In the genomic region with DNA sequence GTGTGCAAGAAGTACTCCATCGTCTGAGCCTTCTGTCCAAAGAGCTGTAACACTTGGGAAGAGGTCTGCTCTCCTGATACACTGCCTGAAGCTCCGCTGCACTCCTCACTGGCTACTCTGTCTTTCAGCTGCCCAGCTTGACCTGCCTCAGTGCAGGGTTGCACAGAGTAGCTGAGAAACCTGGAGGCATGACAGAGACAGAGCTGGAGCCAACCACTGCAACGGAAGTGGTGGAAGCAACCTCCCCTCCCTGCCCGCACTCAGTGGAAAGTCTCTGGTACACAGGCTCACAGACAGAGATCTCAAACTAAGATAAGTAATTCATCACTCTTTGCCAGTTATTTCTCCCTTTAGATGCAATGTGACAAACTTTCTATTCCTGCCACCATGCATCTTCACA, we compare ENCODE assay signal across 32 mouse cellular contexts.
A peak's percentile ranks its signal among the peaks of the same experiment; 100 is the strongest.
DNase-seq lines count a peak whose midpoint lies in the region; ATAC-seq lines count a peak whose summit lies in the region.
"Had no signal": no experiment of that assay in that cellular context is flagged by ENCODE, and none has a peak within 500 bp of the region (broad histone marks: within the 10 kb centered on the region; RNA-seq: fewer than 3 reads in every experiment).

No protein-coding gene starts in this region.

- peak; percentile 56 for DNase-seq in CD4-positive helper T cell, adult 2 months (ENCODE audit: low read depth, low spot score)
- DNase-seq in gastrocnemius, postnatal 36 days = no peak
- DNase-seq: adrenal gland, postnatal 14 days; B cell, adult 2 months; cerebellum, adult 11-12 months; cerebellum, adult 9-11 months; gastrocnemius, postnatal 14 days; heart, adult 18-20 months; kidney, adult 2 months; kidney, postnatal 36 days; lung, adult 18-20 months had no signal

- H3K27me3 ChIP-seq in midbrain, embryonic 12.5 days = no peaks in the 10 kb centered on the region
- no peaks in the 10 kb centered on the region for H3K27me3 ChIP-seq in midbrain, embryonic 16.5 days (ENCODE audit: control insufficient read depth, insufficient read depth, low read depth, low read length)
- H3K27me3 ChIP-seq: embryonic facial prominence, embryonic 15.5 days; forebrain, embryonic 13.5 days; hindbrain, embryonic 15.5 days; intestine, embryonic 15.5 days; limb, embryonic 13.5 days; liver, embryonic 12.5 days; neural tube, embryonic 13.5 days; Patski; stomach, embryonic 15.5 days had no signal

- no peaks in the 10 kb centered on the region for H3K4me1 ChIP-seq in midbrain, embryonic 12.5 days
- no peaks in the 10 kb centered on the region for H3K4me1 ChIP-seq in midbrain, embryonic 16.5 days (ENCODE audit: control insufficient read depth, insufficient read depth, low read length)
- H3K4me1 ChIP-seq: embryonic facial prominence, embryonic 10.5 days; embryonic facial prominence, embryonic 15.5 days; forebrain, embryonic 13.5 days; hindbrain, embryonic 10.5 days; hindbrain, embryonic 15.5 days; intestine, embryonic 15.5 days; limb, embryonic 13.5 days; liver, embryonic 12.5 days; midbrain, embryonic 10.5 days; neural tube, embryonic 13.5 days; stomach, embryonic 15.5 days had no signal

- no peak overlapping the region for H3K4me2 ChIP-seq in midbrain, embryonic 12.5 days (replicated peaks)
- no peak overlapping the region for H3K4me2 ChIP-seq in midbrain, embryonic 16.5 days (ENCODE audit: low read length)
- H3K4me2 ChIP-seq: embryonic facial prominence, embryonic 15.5 days; forebrain, embryonic 13.5 days; heart, embryonic 11.5 days; hindbrain, embryonic 15.5 days; intestine, embryonic 15.5 days; limb, embryonic 13.5 days; liver, embryonic 12.5 days; neural tube, embryonic 13.5 days; stomach, embryonic 15.5 days had no signal

- 0 out of 2 replicates have a peak, but pooled peaks have one; percentile 23 for ATAC-seq in midbrain, embryonic 12.5 days (ENCODE audit: low FRiP score, low read depth)
- no peak for ATAC-seq in midbrain, embryonic 16.5 days
- ATAC-seq in activated CD4-positive, CD25-positive, alpha-beta regulatory T cell, adult 4 months = peak; percentile 97
- peak; percentile 46; the same call in 1 of the 2 replicates for ATAC-seq in megakaryocyte progenitor cell, adult 5-6 weeks (replicated peaks; ENCODE audit: poor library complexity)
- ATAC-seq in erythroblast, adult 5-6 weeks (replicated peaks; ENCODE audit: low FRiP score, poor library complexity, severe bottlenecking) = no peak
- ATAC-seq: forebrain, embryonic 13.5 days; intestine, embryonic 15.5 days; liver, embryonic 12.5 days; lung, postnatal 0 days; Patski had no signal

- intact Hi-C loops in gastrocnemius, postnatal 36 days (cut with DNase I) = no loop called here

- H3K9me3 ChIP-seq in midbrain, embryonic 12.5 days = no peaks in the 10 kb centered on the region
- no peaks in the 10 kb centered on the region for H3K9me3 ChIP-seq in midbrain, embryonic 16.5 days (replicated peaks; ENCODE audit: control insufficient read depth, low read length, poor library complexity, severe bottlenecking)
- H3K9me3 ChIP-seq: embryonic facial prominence, embryonic 10.5 days; embryonic facial prominence, embryonic 15.5 days; forebrain, embryonic 13.5 days; hindbrain, embryonic 10.5 days; hindbrain, embryonic 15.5 days; intestine, embryonic 15.5 days; limb, embryonic 13.5 days; liver, embryonic 12.5 days; midbrain, embryonic 10.5 days; neural tube, embryonic 13.5 days; stomach, embryonic 15.5 days had no signal

- H3K9ac ChIP-seq in midbrain, embryonic 12.5 days (replicated peaks) = no peak overlapping the region
- H3K9ac ChIP-seq in midbrain, embryonic 16.5 days (ENCODE audit: low read depth, low read length) = no peak overlapping the region
- H3K9ac ChIP-seq: embryonic facial prominence, embryonic 15.5 days; forebrain, embryonic 13.5 days; hindbrain, embryonic 15.5 days; intestine, embryonic 15.5 days; limb, embryonic 13.5 days; liver, embryonic 12.5 days; neural tube, embryonic 13.5 days; stomach, embryonic 15.5 days had no signal

- H3K27ac ChIP-seq in midbrain, embryonic 12.5 days (replicated peaks) = no peak overlapping the region
- no peak overlapping the region for H3K27ac ChIP-seq in midbrain, embryonic 16.5 days (ENCODE audit: low read length)
- H3K27ac ChIP-seq: embryonic facial prominence, embryonic 10.5 days; embryonic facial prominence, embryonic 15.5 days; forebrain, embryonic 13.5 days; hindbrain, embryonic 10.5 days; hindbrain, embryonic 15.5 days; intestine, embryonic 15.5 days; limb, embryonic 13.5 days; liver, embryonic 12.5 days; macrophage; midbrain, embryonic 10.5 days; neural tube, embryonic 13.5 days; stomach, embryonic 15.5 days had no signal

- H3K36me3 ChIP-seq in midbrain, embryonic 12.5 days = no peaks in the 10 kb centered on the region
- no peaks in the 10 kb centered on the region for H3K36me3 ChIP-seq in midbrain, embryonic 16.5 days (ENCODE audit: control insufficient read depth, insufficient read depth, low read length)
- H3K36me3 ChIP-seq: embryonic facial prominence, embryonic 10.5 days; embryonic facial prominence, embryonic 15.5 days; hindbrain, embryonic 10.5 days; hindbrain, embryonic 15.5 days; intestine, embryonic 15.5 days; limb, embryonic 13.5 days; liver, embryonic 12.5 days; midbrain, embryonic 10.5 days; neural tube, embryonic 13.5 days; stomach, embryonic 15.5 days had no signal

- 86% methylated on average over 4 of the region's 4 CpGs for WGBS in midbrain, embryonic 12.5 days
- 84% methylated on average over 4 of the region's 4 CpGs for WGBS in midbrain, embryonic 16.5 days

- H3K4me3 ChIP-seq in midbrain, embryonic 12.5 days = no peak overlapping the region
- H3K4me3 ChIP-seq in midbrain, embryonic 16.5 days (ENCODE audit: low read depth, low read length) = no peak overlapping the region
- H3K4me3 ChIP-seq: embryonic facial prominence, embryonic 10.5 days; embryonic facial prominence, embryonic 15.5 days; forebrain, embryonic 13.5 days; hindbrain, embryonic 10.5 days; hindbrain, embryonic 15.5 days; intestine, embryonic 15.5 days; limb, embryonic 13.5 days; liver, embryonic 12.5 days; midbrain, embryonic 10.5 days; myocyte; neural tube, embryonic 13.5 days; stomach, embryonic 15.5 days had no signal

Comparison
In these comparisons a context has a peak if more than half of its experiments do, and no peak if none do; other contexts are left out.
1. ATAC-seq: peak in midbrain, embryonic 12.5 days (single experiment), activated CD4-positive, CD25-positive, alpha-beta regulatory T cell, adult 4 months (single experiment) and megakaryocyte progenitor cell, adult 5-6 weeks (single experiment); none in midbrain, embryonic 16.5 days (single experiment) and erythroblast, adult 5-6 weeks (single experiment).